In genomic region chr16:59420867-59421251, GRCm38 (mm10) we compare ENCODE assay signal across 9 mouse cellular contexts. TPM values are rescaled to one million over a fixed set of nuclear protein-coding genes. Genes with fewer than 3 reads are reported as not detected.
DNase-seq lines count a peak whose midpoint lies in the region; ATAC-seq and TF ChIP-seq lines count a peak whose summit lies in the region.
"Had no signal": no experiment of that assay in that cellular context is flagged by ENCODE, and none has a peak within 500 bp of the region (broad histone marks: within the 10 kb centered on the region; RNA-seq: fewer than 3 reads in every experiment).

No protein-coding gene starts in this region.

- intact Hi-C loops in left cerebral cortex, postnatal 14 days (cut with DNase I), result loop anchor here (2.0 to 5.0 kb wide), 2 partner anchors 181 to 196 kb away; partner anchors contain the start of gene Crybg3

- peak; percentile 33 to 38 for DNase-seq in urinary bladder, adult 18-20 months (ENCODE audit: low spot score in 2 of 2)
- DNase-seq in urinary bladder, postnatal 10 days (ENCODE audit: low spot score), result no peak
- peak; percentile 25 for DNase-seq in cerebellum, adult 9-11 months
- DNase-seq in frontal cortex, postnatal 25 days (ENCODE audit: low spot score in 2 of 2), result peak; percentile 50 to 65
- DNase-seq in kidney, adult 11 months, result peak; percentile 30
- peak; percentile 74 to 88 for DNase-seq in left cerebral cortex, postnatal 14 days (ENCODE audit: low spot score in 2 of 2)
- peak; percentile 89 for DNase-seq in midbrain, postnatal 0 days (ENCODE audit: low spot score)
- DNase-seq in stomach, postnatal 0 days (ENCODE audit: low spot score), result peak; percentile 70

- 9% methylated on average over 6 of the region's 6 CpGs for WGBS in midbrain, postnatal 0 days
- WGBS in stomach, postnatal 0 days, result 4% methylated on average over 6 of the region's 6 CpGs

- no peak for TF ChIP-seq EP300 in stomach, postnatal 0 days (optimal IDR thresholded peaks at IDR 0.05)

- no peak overlapping the region for H3K4me3 ChIP-seq in midbrain, postnatal 0 days (ENCODE audit: low read depth, low read length)
- H3K4me3 ChIP-seq in stomach, postnatal 0 days (ENCODE audit: low read depth, low read length), result no peak overlapping the region
- H3K4me3 ChIP-seq: embryonic facial prominence, embryonic 13.5 days had no signal

- H3K4me1 ChIP-seq in midbrain, postnatal 0 days (ENCODE audit: insufficient read depth, low read length), result no peaks in the 10 kb centered on the region
- no peaks in the 10 kb centered on the region for H3K4me1 ChIP-seq in stomach, postnatal 0 days (replicated peaks; ENCODE audit: control insufficient read depth, insufficient read depth)

- no peaks in the 10 kb centered on the region for H3K9me3 ChIP-seq in midbrain, postnatal 0 days (ENCODE audit: low read length)
- no peaks in the 10 kb centered on the region for H3K9me3 ChIP-seq in stomach, postnatal 0 days (ENCODE audit: control insufficient read depth, low read length)
- H3K9me3 ChIP-seq: embryonic facial prominence, embryonic 13.5 days had no signal

- TF ChIP-seq CTCF in midbrain, postnatal 0 days (IDR thresholded peaks at IDR 0.05), result peak; percentile 96
- TF ChIP-seq CTCF in stomach, postnatal 0 days (IDR thresholded peaks at IDR 0.05; ENCODE audit: low read depth), result peak; percentile 92

- H3K4me2 ChIP-seq in midbrain, postnatal 0 days (ENCODE audit: low read depth, low read length, poor library complexity, severe bottlenecking), result no peak overlapping the region
- H3K4me2 ChIP-seq in stomach, postnatal 0 days (replicated peaks; ENCODE audit: low read depth), result no peak overlapping the region
- H3K4me2 ChIP-seq: embryonic facial prominence, embryonic 13.5 days had no signal

- no peak overlapping the region for H3K9ac ChIP-seq in midbrain, postnatal 0 days (replicated peaks; ENCODE audit: low read length, poor library complexity, severe bottlenecking)
- no peak overlapping the region for H3K9ac ChIP-seq in stomach, postnatal 0 days (ENCODE audit: low read length)
- H3K9ac ChIP-seq: embryonic facial prominence, embryonic 13.5 days had no signal

- no peak overlapping the region for H3K27ac ChIP-seq in midbrain, postnatal 0 days (ENCODE audit: low read depth, low read length)
- H3K27ac ChIP-seq in stomach, postnatal 0 days (replicated peaks), result no peak overlapping the region
- H3K27ac ChIP-seq: embryonic facial prominence, embryonic 13.5 days had no signal

- no peaks in the 10 kb centered on the region for H3K27me3 ChIP-seq in midbrain, postnatal 0 days (ENCODE audit: insufficient read depth, low read length)
- H3K27me3 ChIP-seq in stomach, postnatal 0 days (ENCODE audit: control insufficient read depth, insufficient read depth, low read length), result no peaks in the 10 kb centered on the region
- H3K27me3 ChIP-seq: embryonic facial prominence, embryonic 13.5 days had no signal

- ATAC-seq in midbrain, postnatal 0 days (ENCODE audit: low FRiP score), result peak; percentile 69
- ATAC-seq in stomach, postnatal 0 days (ENCODE audit: low FRiP score, low TSS enrichment), result no peak

- no peaks in the 10 kb centered on the region for H3K36me3 ChIP-seq in midbrain, postnatal 0 days (ENCODE audit: insufficient read depth, low read length)
- H3K36me3 ChIP-seq in stomach, postnatal 0 days (ENCODE audit: control insufficient read depth, insufficient read depth, low read length), result no peaks in the 10 kb centered on the region
- H3K36me3 ChIP-seq: embryonic facial prominence, embryonic 13.5 days had no signal

RNA-seq across cellular contexts. Expression of gene Gabrr3, which starts 13.7 kb away (rescaled TPM):
- total RNA-seq in left cerebral cortex, postnatal 14 days (2021), result under 1 TPM in 1 of 2 experiments, not detected in 1; 0.11 TPM
- 0.14 and 0.16 TPM in 2 replicates for total RNA-seq in midbrain, postnatal 0 days (2014; rRNA removed)
- polyA plus RNA-seq in midbrain, postnatal 0 days (2015; fragmentation: Nextera tagmentation; extraction: Ambion mirVana), result not detected in 2 replicates
- polyA plus RNA-seq in stomach, postnatal 0 days (2015; fragmentation: Nextera tagmentation; extraction: Ambion mirVana), result not detected in 2 replicates

RNA-seq across cellular contexts. Expression of gene Riox2, which starts 50.7 kb away (rescaled TPM):
- total RNA-seq in left cerebral cortex, postnatal 14 days (2021), result 10 to 100 TPM; 10.4 to 10.7 TPM
- total RNA-seq in midbrain, postnatal 0 days (2014; rRNA removed), result 5.1 and 8.6 TPM in 2 replicates
- 11.1 and 11.2 TPM in 2 replicates for polyA plus RNA-seq in midbrain, postnatal 0 days (2015; fragmentation: Nextera tagmentation; extraction: Ambion mirVana)
- polyA plus RNA-seq in stomach, postnatal 0 days (2015; fragmentation: Nextera tagmentation; extraction: Ambion mirVana), result 22.7 and 23.4 TPM in 2 replicates

RNA-seq across cellular contexts. Expression of gene Olfr209, which starts 57.1 kb away (rescaled TPM):
- total RNA-seq in left cerebral cortex, postnatal 14 days (2021), result not detected
- not detected in 2 replicates for total RNA-seq in midbrain, postnatal 0 days (2014; rRNA removed)
- polyA plus RNA-seq in midbrain, postnatal 0 days (2015; fragmentation: Nextera tagmentation; extraction: Ambion mirVana), result not detected in 2 replicates
- not detected in 2 replicates for polyA plus RNA-seq in stomach, postnatal 0 days (2015; fragmentation: Nextera tagmentation; extraction: Ambion mirVana)
- polyA plus RNA-seq: embryonic facial prominence, embryonic 13.5 days had no signal
